Mouse (Mus musculus) cerebellum, adult 2 months (tissue): ENCODE data around the gene Gm21887.
"Not testable (repeated sequence)": the region's sequence is repeated elsewhere in the genome, so short reads cannot be mapped to it uniquely, and the experiment has no call there.

Source experiments
- CTCF ChIP-seq: fragments of 200-500 bp; IDR thresholded peaks from 2 replicates; pipeline ENCODE4 v1.5.1; 2011; ENCODE audit warnings: low read depth, mild to moderate bottlenecking, control low read depth, low read length, moderate library complexity, borderline replicate concordance; ENCODE audit not compliant: insufficient read depth
- POLR2A ChIP-seq: fragments of 200-500 bp; IDR thresholded peaks from 2 replicates; pipeline ENCODE4 v1.6.1; 2011; ENCODE audit warnings: low read length, control low read depth, borderline replicate concordance; ENCODE audit not compliant: insufficient read depth

DNA sequence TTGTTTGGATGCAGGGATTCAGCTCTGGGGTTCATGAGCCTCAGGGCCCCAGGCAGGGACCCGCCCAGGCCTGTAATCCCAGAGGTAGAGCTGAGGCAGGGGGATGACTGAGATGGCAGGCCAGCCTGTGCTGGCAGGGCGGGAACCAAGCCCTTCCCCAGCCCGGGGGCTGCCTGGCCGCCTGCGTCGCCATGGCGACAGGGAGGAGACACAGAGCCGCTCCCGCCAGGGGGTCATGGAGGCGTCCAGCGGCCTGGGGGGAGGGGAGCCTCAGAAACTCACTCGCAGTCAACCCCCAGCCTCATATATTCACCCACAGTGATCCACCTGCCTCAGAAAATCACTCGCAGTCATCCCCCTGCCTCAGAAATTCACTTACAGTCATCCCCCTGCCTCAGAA lies 4.3 kb upstream of the Gm21887 start:
- not testable (repeated sequence) for TF ChIP-seq CTCF, POLR2A
